Mouse (Mus musculus) lung, postnatal 0 days (tissue): ENCODE measurements around the gene Col4a1. TPM values are rescaled to one million over a fixed set of nuclear protein-coding genes. Genes with fewer than 3 reads are reported as not detected.

Experiments
- ATAC-seq: fragments of 200-750 bp; cut with Nextera tagmentation; 2 replicates; pipeline ENCODE4 v1.8.0; 2017; ENCODE audit warnings: moderate library complexity
- DNase-seq: peaks from one replicate; pipeline ENCODE4 v3.0.0-alpha.2; 2016; ENCODE audit warnings: low spot score
- H3K27ac ChIP-seq: fragments of 300-500 bp; sonication (generic); 2 replicates; pipeline ENCODE4 v1.5.1; 2014; ENCODE audit warnings: antibody characterized with exemption, mild to moderate bottlenecking, low read length, mixed read lengths
- H3K27me3 ChIP-seq: fragments of 300-500 bp; sonication (generic); replicated peaks from 2 replicates; pipeline ENCODE4 v1.6.1; 2014; ENCODE audit warnings: low read length, mixed read lengths; ENCODE audit not compliant: insufficient read depth
- H3K36me3 ChIP-seq: fragments of 300-500 bp; sonication (generic); 2 replicates; pipeline ENCODE4 v1.6.1; 2014; ENCODE audit warnings: low read length, mixed read lengths; ENCODE audit not compliant: insufficient read depth
- H3K4me1 ChIP-seq: fragments of 300-500 bp; sonication (generic); 2 replicates; pipeline ENCODE4 v1.6.1; 2014; ENCODE audit warnings: antibody characterized with exemption, low read depth, low read length, mixed read lengths; ENCODE audit not compliant: insufficient read depth
- H3K4me2 ChIP-seq: fragments of 300-500 bp; sonication (generic); replicated peaks from 2 replicates; pipeline ENCODE4 v1.6.1; 2014; ENCODE audit warnings: low read depth, mild to moderate bottlenecking, low read length, moderate library complexity, mixed read lengths
- H3K4me3 ChIP-seq: fragments of 300-500 bp; sonication (generic); 2 replicates; pipeline ENCODE4 v1.5.1; 2014; ENCODE audit warnings: low read depth, low read length
- H3K9ac ChIP-seq: fragments of 300-500 bp; sonication (generic); replicated peaks from 2 replicates; pipeline ENCODE4 v1.6.1; 2014; ENCODE audit warnings: low read depth, mild to moderate bottlenecking
- H3K9me3 ChIP-seq: fragments of 300-500 bp; sonication (generic); 2 replicates; pipeline ENCODE4 v1.6.1; 2016; ENCODE audit warnings: low read length, mixed read lengths
- CTCF ChIP-seq: IDR thresholded peaks from 2 replicates; pipeline ENCODE4 v1.5.1; 2016; ENCODE audit warnings: antibody characterized with exemption, mild to moderate bottlenecking
- EP300 ChIP-seq: IDR thresholded peaks from 2 replicates; pipeline ENCODE4 v1.6.1; 2016; ENCODE audit warnings: antibody characterized with exemption, mild to moderate bottlenecking, control low read depth
- WGBS: fragments of 180-500 bp; shearing (Covaris S2); extraction: QIAGEN DNeasy Blood & Tissue Kit; methylation state at CpG from one replicate; pipeline ENCODE4 v1.1.7; 2014; 5-methylcytosine and 5-hydroxymethylcytosine counted together
- polyA plus RNA-seq: library from polyadenylated mRNA; unstranded; fragments of >200 nt; fragmentation: Nextera tagmentation; extraction: Ambion mirVana; gene quantifications from 2 replicates; pipeline ENCODE4 v1.2.1, GENCODE M21; 2015

Col4a1 gene
- polyA plus RNA-seq, 1 experiment from 2014 or later: 376 TPM

- H3K36me3 ChIP-seq: no peaks in the 10 kb centered on the region
- no peak overlapping the region for H3K27ac ChIP-seq
- no peak for TF ChIP-seq CTCF
- TF ChIP-seq EP300: peak; percentile 47
- peak; percentile 55 for DNase-seq
- no peak overlapping the region for H3K9ac ChIP-seq
- no peaks in the 10 kb centered on the region for H3K9me3 ChIP-seq
- ATAC-seq: peak; percentile 75
- H3K4me2 ChIP-seq: no peak overlapping the region
- H3K27me3 ChIP-seq: no peaks in the 10 kb centered on the region
- 59% methylated on average over 9 of the region's 9 CpGs for WGBS
- H3K4me3 ChIP-seq: no peak overlapping the region
- no peaks in the 10 kb centered on the region for H3K4me1 ChIP-seq
Observed at GRCm38 (mm10) chr8:11155579-11156318, 156.9 kb downstream of the Col4a1 start.

- DNase-seq (no peak), ATAC-seq (no peak)
- Histone ChIP-seq H3K9me3 (no peaks in the 10 kb centered on the region), H3K9ac (no peak overlapping the region), H3K4me1 (no peaks in the 10 kb centered on the region), H3K4me3 (no peak overlapping the region), H3K36me3 (no peaks in the 10 kb centered on the region), H3K27me3 (no peaks in the 10 kb centered on the region), H3K4me2 (no peak overlapping the region), H3K27ac (no peak overlapping the region)
- TF ChIP-seq CTCF (no peak), EP300 (no peak)
- 72% methylated on average over 3 of the region's 3 CpGs for WGBS
Observed at GRCm38 (mm10) chr8:11150268-11150667, 162.4 kb downstream of the Col4a1 start.

- Histone ChIP-seq H3K36me3 (no peaks in the 10 kb centered on the region), H3K27me3 (no peaks in the 10 kb centered on the region), H3K27ac (no peak overlapping the region), H3K4me3 (no peak overlapping the region), H3K9me3 (no peaks in the 10 kb centered on the region), H3K4me2 (no peak overlapping the region), H3K4me1 (no peaks in the 10 kb centered on the region), H3K9ac (no peak overlapping the region)
- TF ChIP-seq CTCF: no peak
- TF ChIP-seq EP300: no peak
- no peak for ATAC-seq
- no peak for DNase-seq
- WGBS: 81% methylated on average over 9 of the region's 9 CpGs
Observed at GRCm38 (mm10) chr8:11149201-11149810, 163.3 kb downstream of the Col4a1 start.

DNA sequence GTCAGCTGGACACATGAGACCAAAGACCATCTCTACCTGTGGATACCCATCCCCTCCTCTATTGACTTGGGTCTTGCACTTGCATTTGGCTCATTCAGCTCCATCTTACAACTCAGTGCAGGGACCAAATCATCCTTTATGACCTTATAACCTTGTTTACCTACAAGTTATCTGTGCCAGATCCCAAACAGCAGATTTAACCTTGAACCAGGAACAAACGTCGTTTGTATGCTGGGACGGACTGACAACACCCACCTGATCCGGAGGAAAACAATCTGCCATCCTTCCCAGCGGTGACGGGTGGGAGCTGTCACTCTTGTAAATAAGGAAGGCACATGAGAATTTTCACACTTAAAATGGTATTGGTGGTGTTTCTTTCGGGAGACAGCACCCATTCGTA lies 163.8 kb downstream of the Col4a1 start:
- no peak for DNase-seq
- Histone ChIP-seq H3K9me3 (no peaks in the 10 kb centered on the region), H3K27ac (no peak overlapping the region), H3K9ac (no peak overlapping the region), H3K27me3 (no peaks in the 10 kb centered on the region), H3K4me3 (no peak overlapping the region), H3K36me3 (no peaks in the 10 kb centered on the region), H3K4me2 (no peak overlapping the region), H3K4me1 (no peaks in the 10 kb centered on the region)
- 76% methylated on average over 8 of the region's 8 CpGs for WGBS
- TF ChIP-seq EP300 (no peak), CTCF (no peak)
- ATAC-seq: no peak

Other genes starting within 250 kb of the Col4a1 start
- 183 and 189 TPM in 2 replicates for gene Col4a2, start within 50 bp of the Col4a1 start, polyA plus RNA-seq
- 17.8 and 19.9 TPM in 2 replicates for gene Rab20, start 165.9 kb upstream of the Col4a1 start, polyA plus RNA-seq
- gene Naxd, start 184.7 kb upstream of the Col4a1 start, polyA plus RNA-seq: 201 and 223 TPM in 2 replicates
- 13.7 and 16.5 TPM in 2 replicates for gene Cars2, start 238.0 kb upstream of the Col4a1 start, polyA plus RNA-seq
- gene Ing1, start 242.7 kb upstream of the Col4a1 start, polyA plus RNA-seq: 40.9 and 42.5 TPM in 2 replicates